Mouse (Mus musculus) kidney, embryonic 15.5 days (tissue): Measurements from ENCODE around the gene Gm21981. TPM values are rescaled to one million over a fixed set of nuclear protein-coding genes. Genes with fewer than 3 reads are reported as not detected.

Experiments used
- ATAC-seq: fragments of 200-750 bp; cut with Nextera tagmentation; replicated peaks from 2 replicates; pipeline ENCODE4 v1.8.0; 2017; ENCODE audit warnings: moderate TSS enrichment; ENCODE audit not compliant: low FRiP score
- H3K27ac ChIP-seq: fragments of 300-500 bp; sonication (generic); 2 replicates; pipeline ENCODE4 v1.5.1; 2015; ENCODE audit warnings: mild to moderate bottlenecking, inconsistent platforms
- H3K27me3 ChIP-seq: fragments of 300-500 bp; sonication (generic); 2 replicates; pipeline ENCODE4 v1.6.1; 2015; ENCODE audit warnings: inconsistent platforms
- H3K36me3 ChIP-seq: fragments of 300-500 bp; sonication (generic); 2 replicates; pipeline ENCODE4 v1.6.1; 2015; ENCODE audit warnings: inconsistent platforms
- H3K4me1 ChIP-seq: fragments of 300-500 bp; sonication (generic); 2 replicates; pipeline ENCODE4 v1.6.1; 2015; ENCODE audit warnings: inconsistent platforms
- H3K4me2 ChIP-seq: fragments of 300-500 bp; sonication (generic); 2 replicates; pipeline ENCODE4 v1.6.1; 2015; ENCODE audit warnings: moderate library complexity, mild to moderate bottlenecking, inconsistent platforms
- H3K4me3 ChIP-seq: fragments of 300-500 bp; sonication (generic); replicated peaks from 2 replicates; pipeline ENCODE4 v1.5.1; 2015; ENCODE audit warnings: mild to moderate bottlenecking, inconsistent platforms
- H3K9ac ChIP-seq: fragments of 300-500 bp; sonication (generic); 2 replicates; pipeline ENCODE4 v1.6.1; 2015; ENCODE audit warnings: mild to moderate bottlenecking, inconsistent platforms
- H3K9me3 ChIP-seq: fragments of 300-500 bp; sonication (generic); replicated peaks from 2 replicates; pipeline ENCODE4 v1.6.1; 2016; ENCODE audit warnings: inconsistent platforms
- WGBS: fragments of 180-500 bp; shearing (Covaris S2); methylation state at CpG from one replicate; pipeline ENCODE4 v1.1.7; 2015; ENCODE audit warnings: mixed read lengths; 5-methylcytosine and 5-hydroxymethylcytosine counted together
- polyA plus RNA-seq: library from polyadenylated mRNA; unstranded; fragments of >200 nt; fragmentation: Nextera tagmentation; extraction: Ambion mirVana; gene quantifications from 2 replicates; pipeline ENCODE4 v1.2.1, GENCODE M21; 2015

Gm21981 gene
- 0.17 and 0.24 TPM in 2 replicates for polyA plus RNA-seq

GRCm38 (mm10) chr17:47694442-47694502 lies at the start of gene Gm21981:
TSS of gene Gm21981 (minus strand) at chr17:47694455.
- H3K4me2 ChIP-seq = peak within 1 kb of the TSS; percentile 95
- H3K27me3 ChIP-seq = peaks cover 14% of the 10 kb centered on the region; the same call in 1 of the 2 replicates

GRCm38 (mm10) chr17:47742991-47743734 lies 48.9 kb upstream of the Gm21981 start:
- ATAC-seq = no peak
- WGBS = 38% methylated on average over 16 of the region's 16 CpGs
- 0 out of 2 replicates have a peak, but pooled peaks cover 5% of the 10 kb centered on the region for H3K9me3 ChIP-seq
- no peak overlapping the region for H3K4me2 ChIP-seq
- no peak overlapping the region for H3K9ac ChIP-seq
- no peaks in the 10 kb centered on the region for H3K36me3 ChIP-seq
- no peak overlapping the region for H3K4me3 ChIP-seq
- H3K27ac ChIP-seq = no peak overlapping the region
- H3K27me3 ChIP-seq = 0 out of 2 replicates have a peak, but pooled peaks cover 8% of the 10 kb centered on the region
- peaks cover 25% of the 10 kb centered on the region for H3K4me1 ChIP-seq

More at GRCm38 (mm10) chr17:47694442-47694502, at the start of gene Gm21981:
- WGBS = 0% methylated on average over 3 of the region's 3 CpGs
- no peak for ATAC-seq
- Histone ChIP-seq H3K27ac (peak within 1 kb of the TSS; percentile 85), H3K36me3 (0 out of 2 replicates have a peak, but pooled peaks cover 5% of the 10 kb centered on the region), H3K4me1 (peaks cover 30% of the 10 kb centered on the region), H3K9me3 (no peaks in the 10 kb centered on the region), H3K4me3 (peak within 1 kb of the TSS; percentile 83), H3K9ac (peak within 1 kb of the TSS; percentile 89)

- Histone ChIP-seq H3K9ac (no peak overlapping the region), H3K4me2 (no peak overlapping the region), H3K36me3 (no peaks in the 10 kb centered on the region), H3K4me3 (no peak overlapping the region), H3K27ac (peak overlapping the region; percentile 96; the same call in 1 of the 2 replicates), H3K4me1 (peaks cover 31% of the 10 kb centered on the region), H3K27me3 (0 out of 2 replicates have a peak, but pooled peaks cover 8% of the 10 kb centered on the region), H3K9me3 (0 out of 2 replicates have a peak, but pooled peaks cover 5% of the 10 kb centered on the region)
- WGBS = 64% methylated on average over 2 of the region's 2 CpGs
- ATAC-seq = no peak
These were observed 45.9 kb upstream of the Gm21981 start for GRCm38 (mm10) chr17:47740186-47740585.

- peak overlapping the region; percentile 82 for H3K4me3 ChIP-seq
- H3K36me3 ChIP-seq = no peaks in the 10 kb centered on the region
- peak overlapping the region; percentile 77 for H3K9ac ChIP-seq
- H3K4me1 ChIP-seq = peaks cover 31% of the 10 kb centered on the region
- peak overlapping the region; percentile 96 for H3K27ac ChIP-seq
- H3K4me2 ChIP-seq = peak overlapping the region; percentile 97
- H3K27me3 ChIP-seq = 0 out of 2 replicates have a peak, but pooled peaks cover 8% of the 10 kb centered on the region
- no peak for ATAC-seq
- WGBS = 6% methylated on average over 20 of the region's 20 CpGs
- H3K9me3 ChIP-seq = no peaks in the 10 kb centered on the region
These were observed 44.9 kb upstream of the Gm21981 start for GRCm38 (mm10) chr17:47738879-47739798.

GRCm38 (mm10) chr17:47738066-47738878 lies 44.0 kb upstream of the Gm21981 start:
- Histone ChIP-seq H3K27ac (peak overlapping the region; percentile 96), H3K4me1 (peaks cover 29% of the 10 kb centered on the region), H3K36me3 (no peaks in the 10 kb centered on the region), H3K4me3 (peak overlapping the region; percentile 82), H3K9ac (peak overlapping the region; percentile 77), H3K4me2 (peak overlapping the region; percentile 97), H3K27me3 (0 out of 2 replicates have a peak, but pooled peaks cover 8% of the 10 kb centered on the region), H3K9me3 (no peaks in the 10 kb centered on the region)
- ATAC-seq = peak; percentile 80
- WGBS = under 1% methylated on average over 49 of the region's 61 CpGs

- under 1% methylated on average over 52 of the region's 60 CpGs for WGBS
- Histone ChIP-seq H3K4me2 (peak overlapping the region; percentile 97), H3K4me3 (peak overlapping the region; percentile 82), H3K27ac (peak overlapping the region; percentile 96), H3K9me3 (no peaks in the 10 kb centered on the region), H3K9ac (peak overlapping the region; percentile 77), H3K27me3 (0 out of 2 replicates have a peak, but pooled peaks cover 8% of the 10 kb centered on the region), H3K36me3 (no peaks in the 10 kb centered on the region), H3K4me1 (peaks cover 27% of the 10 kb centered on the region)
- peak; percentile 90 for ATAC-seq
These were observed 43.2 kb upstream of the Gm21981 start for GRCm38 (mm10) chr17:47737271-47738065.

- H3K27ac ChIP-seq = peak within 1 kb of the TSS; percentile 96
- peak within 1 kb of the TSS; percentile 97 for H3K4me2 ChIP-seq
- WGBS = under 1% methylated on average over 47 of the region's 47 CpGs
- ATAC-seq = peak; percentile 61
- peaks cover 27% of the 10 kb centered on the region for H3K4me1 ChIP-seq
- H3K36me3 ChIP-seq = no peaks in the 10 kb centered on the region
- no peaks in the 10 kb centered on the region for H3K9me3 ChIP-seq
- 0 out of 2 replicates have a peak, but pooled peaks cover 8% of the 10 kb centered on the region for H3K27me3 ChIP-seq
- peak within 1 kb of the TSS; percentile 77 for H3K9ac ChIP-seq
- H3K4me3 ChIP-seq = peak within 1 kb of the TSS; percentile 82
These were observed 42.6 kb upstream of the Gm21981 start, which contains the start of gene Tfeb for GRCm38 (mm10) chr17:47736856-47737255. TSS of gene Tfeb (plus strand) at chr17:47737030.

- WGBS = 74% methylated on average over 14 of the region's 14 CpGs
- Histone ChIP-seq H3K9me3 (no peaks in the 10 kb centered on the region), H3K4me2 (no peak overlapping the region), H3K27ac (no peak overlapping the region), H3K27me3 (0 out of 2 replicates have a peak, but pooled peaks cover 8% of the 10 kb centered on the region), H3K4me1 (peaks cover 31% of the 10 kb centered on the region), H3K4me3 (no peak overlapping the region), H3K36me3 (no peaks in the 10 kb centered on the region), H3K9ac (no peak overlapping the region)
- no peak for ATAC-seq
These were observed 41.4 kb upstream of the Gm21981 start for GRCm38 (mm10) chr17:47735553-47736100.

GRCm38 (mm10) chr17:47730633-47731575 lies 36.6 kb upstream of the Gm21981 start:
- no peak overlapping the region for H3K9ac ChIP-seq
- no peaks in the 10 kb centered on the region for H3K9me3 ChIP-seq
- no peak overlapping the region for H3K27ac ChIP-seq
- no peak overlapping the region for H3K4me2 ChIP-seq
- H3K4me3 ChIP-seq = no peak overlapping the region
- H3K27me3 ChIP-seq = no peaks in the 10 kb centered on the region
- H3K4me1 ChIP-seq = peaks cover 6% of the 10 kb centered on the region; the same call in 1 of the 2 replicates
- WGBS = 51% methylated on average over 24 of the region's 24 CpGs
- no peaks in the 10 kb centered on the region for H3K36me3 ChIP-seq
- ATAC-seq = peak; percentile 13; the same call in 1 of the 2 replicates

GRCm38 (mm10) chr17:47726566-47726965 lies 32.3 kb upstream of the Gm21981 start, which contains the start of gene Pgc:
TSS of gene Pgc (plus strand) at chr17:47726842.
- Histone ChIP-seq H3K4me3 (no peak within 1 kb of the TSS), H3K36me3 (no peaks in the 10 kb centered on the region), H3K27me3 (no peaks in the 10 kb centered on the region), H3K4me2 (no peak within 1 kb of the TSS), H3K9ac (no peak within 1 kb of the TSS), H3K4me1 (peaks cover 6% of the 10 kb centered on the region; the same call in 1 of the 2 replicates), H3K27ac (no peak within 1 kb of the TSS), H3K9me3 (no peaks in the 10 kb centered on the region)
- ATAC-seq = no peak
- WGBS = 65% methylated on average over 11 of the region's 11 CpGs
